Mouse (Mus musculus) liver, embryonic 15.5 days (tissue): ENCODE data around the gene Zfhx3. TPM values are rescaled to one million over a fixed set of nuclear protein-coding genes. Genes with fewer than 3 reads are reported as not detected.
A peak's percentile ranks its signal among the peaks of the same experiment; 100 is the strongest.

Experiments used
- ATAC-seq: fragments of 200-750 bp; cut with Nextera tagmentation; 2 replicates; pipeline ENCODE4 v1.8.0; 2017; ENCODE audit warnings: moderate number of reproducible peaks, mild to moderate bottlenecking, moderate library complexity; ENCODE audit not compliant: insufficient read depth
- H3K27ac ChIP-seq: fragments of 300-500 bp; sonication (generic); replicated peaks from 2 replicates; pipeline ENCODE4 v1.5.1; 2015; ENCODE audit warnings: mild to moderate bottlenecking, inconsistent platforms
- H3K27me3 ChIP-seq: fragments of 300-500 bp; sonication (generic); 2 replicates; pipeline ENCODE4 v1.6.1; 2015; ENCODE audit warnings: mild to moderate bottlenecking, inconsistent platforms
- H3K36me3 ChIP-seq: fragments of 300-500 bp; sonication (generic); replicated peaks from 2 replicates; pipeline ENCODE4 v1.6.1; 2015; ENCODE audit warnings: moderate library complexity, mild to moderate bottlenecking, inconsistent platforms
- H3K4me1 ChIP-seq: fragments of 300-500 bp; sonication (generic); replicated peaks from 2 replicates; pipeline ENCODE4 v1.6.1; 2015; ENCODE audit warnings: inconsistent platforms
- H3K4me2 ChIP-seq: fragments of 300-500 bp; sonication (generic); 2 replicates; pipeline ENCODE4 v1.6.1; 2015; ENCODE audit warnings: moderate library complexity, mild to moderate bottlenecking, inconsistent platforms
- H3K4me3 ChIP-seq: fragments of 300-500 bp; sonication (generic); replicated peaks from 2 replicates; pipeline ENCODE4 v1.5.1; 2015; ENCODE audit warnings: mild to moderate bottlenecking, inconsistent platforms
- H3K9ac ChIP-seq: fragments of 300-500 bp; sonication (generic); 2 replicates; pipeline ENCODE4 v1.6.1; 2015; ENCODE audit warnings: moderate library complexity, mild to moderate bottlenecking, inconsistent platforms
- H3K9me3 ChIP-seq: fragments of 300-500 bp; sonication (generic); replicated peaks from 2 replicates; pipeline ENCODE4 v1.6.1; 2016; ENCODE audit warnings: inconsistent platforms
- WGBS: fragments of 180-500 bp; shearing (Covaris S2); methylation state at CpG from one replicate; pipeline ENCODE4 v1.1.7; 2015; ENCODE audit warnings: mixed read lengths; ENCODE audit not compliant: insufficient replicate concordance; 5-methylcytosine and 5-hydroxymethylcytosine counted together
- polyA plus RNA-seq: library from polyadenylated mRNA; unstranded; fragments of >200 nt; fragmentation: Nextera tagmentation; extraction: Ambion mirVana; gene quantifications from 2 replicates; pipeline ENCODE4 v1.2.1, GENCODE M21; 2015

Zfhx3 gene
- polyA plus RNA-seq, 1 experiment from 2014 or later, result 1.0 TPM

DNA sequence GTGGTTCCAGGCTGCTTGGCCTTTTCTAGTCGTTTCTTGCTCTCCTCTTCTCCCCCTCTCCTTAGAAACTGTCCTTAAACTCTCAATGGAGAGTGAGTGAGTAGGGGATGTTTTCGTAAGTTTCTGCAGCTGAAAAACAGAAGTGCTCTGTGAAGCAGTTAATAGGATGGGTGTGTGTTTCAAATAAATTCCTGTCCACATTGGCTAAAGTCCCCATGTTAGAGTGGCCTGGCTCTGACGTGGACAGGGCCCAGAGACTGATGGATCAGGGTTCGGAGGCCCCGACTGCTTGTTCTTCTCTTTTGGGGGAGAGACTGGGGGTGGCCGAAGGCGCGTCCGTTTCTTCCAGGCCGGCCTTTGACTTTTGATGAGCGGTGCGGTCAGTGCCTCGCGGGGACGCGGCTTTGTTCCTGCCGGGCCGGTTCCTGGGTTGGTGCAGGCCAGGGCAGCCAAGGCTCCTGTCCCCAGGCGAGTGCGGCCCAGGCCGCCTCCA lies 771.7 kb downstream of the Zfhx3 start:
- 0 out of 2 replicates have a peak, but pooled peaks have one; percentile 22 for ATAC-seq

GRCm38 (mm10) chr8:108714636-108715415 lies 772.4 kb downstream of the Zfhx3 start:
- Histone ChIP-seq H3K36me3 (no peaks in the 10 kb centered on the region), H3K27ac (peak overlapping the region; percentile 78), H3K9me3 (no peaks in the 10 kb centered on the region), H3K4me3 (peak overlapping the region; percentile 62), H3K9ac (peak overlapping the region; percentile 54), H3K4me1 (peaks cover 44% of the 10 kb centered on the region), H3K27me3 (peaks cover 56% of the 10 kb centered on the region), H3K4me2 (peak overlapping the region; percentile 70)
- peak; percentile 67 for ATAC-seq
- under 1% methylated on average over 79 of the region's 84 CpGs for WGBS

More for the DNA sequence above, 771.7 kb downstream of the Zfhx3 start:
- no peaks in the 10 kb centered on the region for H3K9me3 ChIP-seq
- H3K9ac ChIP-seq, result peak overlapping the region; percentile 54
- peak overlapping the region; percentile 62 for H3K4me3 ChIP-seq
- peak overlapping the region; percentile 78 for H3K27ac ChIP-seq
- no peaks in the 10 kb centered on the region for H3K36me3 ChIP-seq
- WGBS, result 3% methylated on average over 21 of the region's 21 CpGs
- H3K4me2 ChIP-seq, result peak overlapping the region; percentile 70
- peaks cover 58% of the 10 kb centered on the region for H3K27me3 ChIP-seq
- H3K4me1 ChIP-seq, result peaks cover 48% of the 10 kb centered on the region

- 0 out of 2 replicates have a peak overlapping the region, but pooled peaks have one; percentile 41 for H3K27ac ChIP-seq
Measured at GRCm38 (mm10) chr8:108715416-108715948, 773.0 kb downstream of the Zfhx3 start.

DNA sequence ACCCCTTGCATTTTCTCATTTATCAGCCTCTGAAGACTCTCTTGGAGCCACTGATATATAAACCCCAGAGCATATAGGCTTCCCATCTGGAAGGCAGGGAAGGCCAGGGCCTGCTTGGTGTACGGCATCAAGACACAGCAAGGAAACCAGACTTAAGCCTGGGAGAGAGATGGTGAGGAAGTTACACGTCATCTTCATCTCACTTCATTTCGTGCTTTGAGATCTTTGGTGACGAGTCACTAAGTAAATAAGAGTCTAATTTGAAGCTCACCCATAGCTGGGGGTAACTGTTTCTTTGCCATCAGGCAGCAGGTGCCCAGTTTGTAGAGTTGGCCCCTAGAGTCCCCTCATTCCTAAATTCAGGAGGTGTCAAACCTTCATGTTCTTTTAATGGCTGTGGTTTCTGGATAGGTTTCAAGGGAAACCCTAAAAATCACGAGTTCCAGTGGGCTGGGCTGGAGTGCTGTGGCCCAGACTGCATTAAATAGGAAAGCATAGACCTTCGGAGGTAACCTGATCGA lies 773.9 kb downstream of the Zfhx3 start:
- Histone ChIP-seq H3K4me1 (peaks cover 44% of the 10 kb centered on the region), H3K9me3 (no peaks in the 10 kb centered on the region), H3K4me3 (no peak overlapping the region), H3K27ac (no peak overlapping the region), H3K4me2 (no peak overlapping the region), H3K27me3 (peaks cover 63% of the 10 kb centered on the region), H3K36me3 (no peaks in the 10 kb centered on the region), H3K9ac (no peak overlapping the region)
- no peak for ATAC-seq
- 41% methylated on average over 7 of the region's 7 CpGs for WGBS

More at GRCm38 (mm10) chr8:108715416-108715948, 773.0 kb downstream of the Zfhx3 start:
- peak overlapping the region; percentile 54 for H3K9ac ChIP-seq
- no peaks in the 10 kb centered on the region for H3K36me3 ChIP-seq
- peaks cover 44% of the 10 kb centered on the region for H3K4me1 ChIP-seq
- peaks cover 62% of the 10 kb centered on the region for H3K27me3 ChIP-seq
- ATAC-seq, result no peak
- H3K9me3 ChIP-seq, result no peaks in the 10 kb centered on the region
- peak overlapping the region; percentile 62 for H3K4me3 ChIP-seq
- H3K4me2 ChIP-seq, result peak overlapping the region; percentile 70
- 19% methylated on average over 10 of the region's 11 CpGs for WGBS

DNA sequence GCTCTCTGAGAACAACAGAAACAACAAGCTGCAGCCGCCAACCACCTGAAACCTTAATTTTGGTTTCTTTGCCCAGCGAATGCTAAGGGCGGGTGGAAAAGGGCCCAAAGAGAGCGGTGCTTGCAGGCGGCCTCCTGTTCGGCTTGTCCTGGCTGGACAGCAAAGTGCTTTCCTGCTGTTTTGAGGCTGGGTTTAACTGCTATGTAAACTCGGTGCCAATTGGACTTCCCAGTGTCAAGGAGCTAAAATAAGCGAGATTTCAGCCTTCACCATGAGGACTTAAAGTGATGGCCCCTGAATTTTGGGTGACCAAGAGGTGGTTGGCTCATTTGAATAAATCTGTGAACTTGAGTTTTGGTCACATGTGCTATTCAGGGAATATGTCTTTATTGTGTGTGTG lies 775.1 kb downstream of the Zfhx3 start:
- no peak overlapping the region for H3K9ac ChIP-seq
- no peak overlapping the region for H3K4me3 ChIP-seq
- no peak for ATAC-seq
- no peak overlapping the region for H3K27ac ChIP-seq
- H3K4me2 ChIP-seq, result no peak overlapping the region
- H3K9me3 ChIP-seq, result no peaks in the 10 kb centered on the region
- H3K4me1 ChIP-seq, result peaks cover 40% of the 10 kb centered on the region
- 56% methylated on average over 8 of the region's 8 CpGs for WGBS
- H3K27me3 ChIP-seq, result peaks cover 56% of the 10 kb centered on the region
- no peaks in the 10 kb centered on the region for H3K36me3 ChIP-seq

- WGBS, result 47% methylated on average over 6 of the region's 6 CpGs
- ATAC-seq, result no peak
- peaks cover 51% of the 10 kb centered on the region for H3K27me3 ChIP-seq
- no peaks in the 10 kb centered on the region for H3K9me3 ChIP-seq
- H3K27ac ChIP-seq, result no peak overlapping the region
- H3K4me3 ChIP-seq, result no peak overlapping the region
- H3K4me1 ChIP-seq, result peaks cover 40% of the 10 kb centered on the region
- no peaks in the 10 kb centered on the region for H3K36me3 ChIP-seq
- H3K9ac ChIP-seq, result no peak overlapping the region
- H3K4me2 ChIP-seq, result no peak overlapping the region
Measured at GRCm38 (mm10) chr8:108718031-108718430, 775.6 kb downstream of the Zfhx3 start.

- H3K9me3 ChIP-seq, result no peaks in the 10 kb centered on the region
- H3K27me3 ChIP-seq, result peaks cover 23% of the 10 kb centered on the region
- H3K27ac ChIP-seq, result no peak overlapping the region
- WGBS, result 13% methylated on average over 4 of the region's 4 CpGs
- no peak overlapping the region for H3K9ac ChIP-seq
- ATAC-seq, result no peak
- no peak overlapping the region for H3K4me3 ChIP-seq
- H3K36me3 ChIP-seq, result no peaks in the 10 kb centered on the region
- peaks cover 50% of the 10 kb centered on the region for H3K4me1 ChIP-seq
- 0 out of 2 replicates have a peak overlapping the region, but pooled peaks have one; percentile 13 for H3K4me2 ChIP-seq
Measured at GRCm38 (mm10) chr8:108720840-108721239, 778.4 kb downstream of the Zfhx3 start.

- H3K4me2 ChIP-seq, result no peak overlapping the region
- no peaks in the 10 kb centered on the region for H3K9me3 ChIP-seq
- no peak overlapping the region for H3K9ac ChIP-seq
- H3K4me3 ChIP-seq, result no peak overlapping the region
- H3K36me3 ChIP-seq, result no peaks in the 10 kb centered on the region
- peaks cover 48% of the 10 kb centered on the region for H3K4me1 ChIP-seq
- H3K27ac ChIP-seq, result no peak overlapping the region
- no peak for ATAC-seq
- 0 out of 2 replicates have a peak, but pooled peaks cover 8% of the 10 kb centered on the region for H3K27me3 ChIP-seq
- WGBS, result 19% methylated on average over 8 of the region's 8 CpGs
Measured at GRCm38 (mm10) chr8:108722671-108723513, 780.4 kb downstream of the Zfhx3 start.

- 60% methylated on average over 11 of the region's 11 CpGs for WGBS
- Histone ChIP-seq H3K9ac (no peak overlapping the region), H3K4me1 (peaks cover 42% of the 10 kb centered on the region), H3K36me3 (no peaks in the 10 kb centered on the region), H3K27me3 (0 out of 2 replicates have a peak, but pooled peaks cover 8% of the 10 kb centered on the region), H3K4me2 (no peak overlapping the region), H3K27ac (no peak overlapping the region), H3K4me3 (no peak overlapping the region), H3K9me3 (no peaks in the 10 kb centered on the region)
- no peak for ATAC-seq
Measured at GRCm38 (mm10) chr8:108723636-108724035, 781.2 kb downstream of the Zfhx3 start.

DNA sequence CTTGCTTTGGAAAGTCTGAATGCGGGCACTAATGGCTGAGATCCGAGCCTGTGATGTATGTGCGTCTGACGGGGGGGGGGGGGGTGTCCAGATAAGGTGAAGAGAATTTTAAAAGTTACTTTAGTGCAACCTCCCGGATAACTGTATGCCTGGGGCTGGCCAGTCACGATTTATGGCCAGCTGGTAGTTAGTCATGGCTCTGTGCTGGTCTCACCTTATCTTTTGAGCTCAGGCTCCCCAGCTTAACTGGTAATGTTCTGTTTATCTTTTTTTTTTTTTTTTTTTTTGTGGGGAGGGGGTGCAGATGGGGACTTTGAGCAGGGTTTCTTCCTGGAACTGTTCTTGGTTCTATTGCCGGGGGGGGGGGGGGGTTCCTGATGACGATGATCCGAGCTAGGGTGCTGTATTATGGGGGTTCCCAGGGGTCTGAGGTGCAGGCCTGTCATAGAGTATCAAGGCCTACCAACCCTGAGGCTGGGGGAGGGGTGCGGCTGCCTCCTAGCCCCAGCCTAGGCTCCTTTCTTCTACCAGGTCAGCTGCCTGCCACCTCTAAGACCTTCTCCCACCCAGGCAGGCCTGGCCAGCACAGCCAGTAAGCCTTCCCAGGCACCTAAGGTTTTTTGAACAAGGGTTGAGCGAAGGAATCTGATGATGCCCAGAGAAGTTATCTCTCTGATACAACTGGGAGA lies 782.5 kb downstream of the Zfhx3 start:
- no peak overlapping the region for H3K4me3 ChIP-seq
- 0 out of 2 replicates have a peak, but pooled peaks have one; percentile 41 for ATAC-seq
- 0 out of 2 replicates have a peak, but pooled peaks cover 6% of the 10 kb centered on the region for H3K27me3 ChIP-seq
- H3K9ac ChIP-seq, result no peak overlapping the region
- H3K4me1 ChIP-seq, result peaks cover 51% of the 10 kb centered on the region
- H3K27ac ChIP-seq, result no peak overlapping the region
- no peak overlapping the region for H3K4me2 ChIP-seq
- no peaks in the 10 kb centered on the region for H3K9me3 ChIP-seq
- 18% methylated on average over 10 of the region's 11 CpGs for WGBS
- H3K36me3 ChIP-seq, result no peaks in the 10 kb centered on the region
